Mouse (Mus musculus) forebrain, postnatal 0 days (tissue): Measurements from ENCODE around the gene 2900026A02Rik. TPM values are rescaled to one million over a fixed set of nuclear protein-coding genes. Genes with fewer than 3 reads are reported as not detected.
A peak's percentile ranks its signal among the peaks of the same experiment; 100 is the strongest.

Experiments
- ATAC-seq: fragments of 200-750 bp; cut with Nextera tagmentation; 2 replicates; pipeline ENCODE4 v1.8.0; 2017; ENCODE audit warnings: mild to moderate bottlenecking, moderate library complexity
- DNase-seq: peaks from one replicate; pipeline ENCODE4 v3.0.0-alpha.2; 2015
- H3K27ac ChIP-seq: fragments of 300-500 bp; sonication (generic); 2 replicates; pipeline ENCODE4 v1.5.1; 2014; ENCODE audit warnings: low read depth, mild to moderate bottlenecking, antibody characterized with exemption, low read length, moderate library complexity, mixed read lengths
- H3K27me3 ChIP-seq: fragments of 300-500 bp; sonication (generic); 2 replicates; pipeline ENCODE4 v1.6.1; 2014; ENCODE audit warnings: mild to moderate bottlenecking, low read length, mixed read lengths; ENCODE audit not compliant: insufficient read depth
- H3K36me3 ChIP-seq: fragments of 300-500 bp; sonication (generic); 2 replicates; pipeline ENCODE4 v1.6.1; 2014; ENCODE audit warnings: mild to moderate bottlenecking, moderate library complexity; ENCODE audit not compliant: insufficient read depth
- H3K4me1 ChIP-seq: fragments of 300-500 bp; sonication (generic); 2 replicates; pipeline ENCODE4 v1.6.1; 2014; ENCODE audit warnings: antibody characterized with exemption; ENCODE audit not compliant: insufficient read depth
- H3K4me2 ChIP-seq: fragments of 300-500 bp; sonication (generic); 2 replicates; pipeline ENCODE4 v1.6.1; 2014; ENCODE audit warnings: low read depth, mild to moderate bottlenecking, moderate library complexity
- H3K4me3 ChIP-seq: fragments of 300-500 bp; sonication (generic); 2 replicates; pipeline ENCODE4 v1.5.1; 2014; ENCODE audit warnings: low read depth, low read length, mixed read lengths
- H3K9ac ChIP-seq: fragments of 300-500 bp; sonication (generic); 2 replicates; pipeline ENCODE4 v1.6.1; 2014; ENCODE audit warnings: mild to moderate bottlenecking
- H3K9me3 ChIP-seq: fragments of 300-500 bp; sonication (generic); 2 replicates; pipeline ENCODE4 v1.6.1; 2016; ENCODE audit warnings: low read length
- CTCF ChIP-seq: sonication (generic); IDR thresholded peaks from 2 replicates; pipeline ENCODE4 v1.5.1; 2016; ENCODE audit warnings: antibody characterized with exemption, control low read depth, low read depth
- WGBS: fragments of 180-500 bp; shearing (Covaris S2); extraction: QIAGEN DNeasy Blood & Tissue Kit; methylation state at CpG from one replicate; pipeline ENCODE4 v1.1.7; 2014; 5-methylcytosine and 5-hydroxymethylcytosine counted together
- polyA plus RNA-seq: library from polyadenylated mRNA; unstranded; fragments of >200 nt; fragmentation: Nextera tagmentation; extraction: Ambion mirVana; gene quantifications from 2 replicates; pipeline ENCODE4 v1.2.1, GENCODE M21; 2015
- total RNA-seq: library from RNA; depleted of rRNA; stranded (reverse); fragments of >200 nt; gene quantifications from 2 replicates; pipeline ENCODE4 v1.2.3, GENCODE M21; 2014

2900026A02Rik gene
- total and polyA plus RNA-seq, 2 experiments from 2014 or later = 3.3 to 10.9 TPM

DNA sequence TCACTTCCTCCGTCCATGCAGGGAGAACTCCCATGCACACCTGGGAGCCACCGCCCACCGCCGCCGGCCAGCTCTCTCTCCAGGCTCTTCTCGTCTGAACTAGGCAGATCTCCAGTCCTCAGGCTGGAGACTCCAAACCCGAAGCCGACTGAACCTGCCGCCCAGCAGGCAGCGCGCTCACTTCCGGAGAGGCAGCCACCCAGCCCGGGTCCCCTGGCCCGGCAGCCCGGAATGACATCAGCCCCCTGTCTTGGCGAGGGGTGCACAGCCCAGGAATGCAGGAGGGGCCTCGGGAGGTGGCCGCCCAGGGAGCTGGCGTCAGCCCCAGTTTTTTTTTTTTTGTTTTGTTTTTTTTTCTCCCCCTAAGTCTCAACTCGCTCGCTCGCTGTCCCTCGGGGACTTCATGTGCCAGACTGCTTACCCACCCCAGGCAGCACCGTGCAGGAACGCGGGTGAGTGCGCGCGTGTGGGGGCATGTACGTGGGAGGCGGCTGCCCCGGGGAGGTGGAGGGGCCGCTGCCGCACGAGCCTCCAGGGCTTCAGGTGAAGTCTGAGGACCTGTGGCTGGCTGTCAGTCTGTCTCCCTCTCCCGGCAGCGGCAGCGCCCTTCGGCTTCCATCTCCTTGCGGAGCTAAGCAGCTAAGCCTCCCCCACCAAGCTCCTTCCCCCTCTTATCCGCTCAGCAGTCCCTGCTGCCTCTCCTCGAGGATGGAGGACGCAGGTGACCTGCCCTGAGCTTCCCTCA is 82.5 kb downstream of the 2900026A02Rik start:
- peak overlapping the region; percentile 73 for H3K27ac ChIP-seq
- peak; percentile 76 for DNase-seq
- peaks cover 9% of the 10 kb centered on the region; the same call in 1 of the 2 replicates for H3K4me1 ChIP-seq
- peak; percentile 56 for TF ChIP-seq CTCF
- no peaks in the 10 kb centered on the region for H3K9me3 ChIP-seq
- peaks cover 4% of the 10 kb centered on the region; the same call in 1 of the 2 replicates for H3K27me3 ChIP-seq
- peak overlapping the region; percentile 69 for H3K9ac ChIP-seq
- ATAC-seq = peak; percentile 75
- WGBS = under 1% methylated on average over 38 of the region's 43 CpGs
- H3K4me3 ChIP-seq = peak overlapping the region; percentile 50
- peak overlapping the region; percentile 96 for H3K4me2 ChIP-seq
- H3K36me3 ChIP-seq = no peaks in the 10 kb centered on the region

GRCm38 (mm10) chr5:113137691-113138318 is 83.2 kb downstream of the 2900026A02Rik start:
- no peak for ATAC-seq
- H3K4me2 ChIP-seq = peak overlapping the region; percentile 96
- H3K36me3 ChIP-seq = no peaks in the 10 kb centered on the region
- DNase-seq = no peak
- H3K9me3 ChIP-seq = no peaks in the 10 kb centered on the region
- H3K9ac ChIP-seq = peak overlapping the region; percentile 69
- peak overlapping the region; percentile 50; the same call in 1 of the 2 replicates for H3K27ac ChIP-seq
- peaks cover 9% of the 10 kb centered on the region; the same call in 1 of the 2 replicates for H3K4me1 ChIP-seq
- 12% methylated on average over 36 of the region's 36 CpGs for WGBS
- no peak for TF ChIP-seq CTCF
- H3K27me3 ChIP-seq = peaks cover 4% of the 10 kb centered on the region; the same call in 1 of the 2 replicates
- peak overlapping the region; percentile 50 for H3K4me3 ChIP-seq

GRCm38 (mm10) chr5:113136951-113137487 is 84.0 kb downstream of the 2900026A02Rik start:
- H3K4me1 ChIP-seq = peaks cover 9% of the 10 kb centered on the region; the same call in 1 of the 2 replicates
- no peak overlapping the region for H3K27ac ChIP-seq
- peak overlapping the region; percentile 96 for H3K4me2 ChIP-seq
- peaks cover 4% of the 10 kb centered on the region; the same call in 1 of the 2 replicates for H3K27me3 ChIP-seq
- H3K9me3 ChIP-seq = no peaks in the 10 kb centered on the region
- peak overlapping the region; percentile 50 for H3K4me3 ChIP-seq
- no peak for DNase-seq
- no peak for TF ChIP-seq CTCF
- no peaks in the 10 kb centered on the region for H3K36me3 ChIP-seq
- no peak for ATAC-seq
- H3K9ac ChIP-seq = peak overlapping the region; percentile 69
- 63% methylated on average over 13 of the region's 13 CpGs for WGBS

DNA sequence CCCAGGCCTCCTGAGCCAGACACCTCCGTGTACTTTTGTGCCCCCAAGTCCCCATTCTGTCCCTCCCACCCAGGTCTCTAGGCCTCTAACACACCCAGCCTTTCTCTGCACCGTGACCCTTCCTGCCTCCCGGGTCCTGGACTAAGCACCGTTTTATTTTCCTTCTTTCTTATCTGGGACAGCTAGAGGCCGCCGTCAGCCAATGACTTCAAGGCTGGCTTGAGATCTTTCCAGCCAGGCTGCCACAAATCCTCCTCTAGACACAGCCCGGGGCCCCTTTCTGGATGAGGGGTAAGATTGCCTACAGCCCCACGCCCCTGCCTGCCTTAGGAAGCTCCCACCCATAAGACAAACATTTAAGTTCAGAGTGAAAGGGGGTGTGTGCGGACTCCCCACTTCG is 85.5 kb downstream of the 2900026A02Rik start:
- no peaks in the 10 kb centered on the region for H3K36me3 ChIP-seq
- no peaks in the 10 kb centered on the region for H3K9me3 ChIP-seq
- H3K27me3 ChIP-seq = peaks cover 4% of the 10 kb centered on the region; the same call in 1 of the 2 replicates
- peaks cover 9% of the 10 kb centered on the region; the same call in 1 of the 2 replicates for H3K4me1 ChIP-seq
- peak overlapping the region; percentile 96 for H3K4me2 ChIP-seq
- WGBS = 23% methylated on average over 10 of the region's 10 CpGs
- H3K27ac ChIP-seq = no peak overlapping the region
- TF ChIP-seq CTCF = no peak
- no peak overlapping the region for H3K9ac ChIP-seq
- no peak overlapping the region for H3K4me3 ChIP-seq
- no peak for DNase-seq
- no peak for ATAC-seq

DNA sequence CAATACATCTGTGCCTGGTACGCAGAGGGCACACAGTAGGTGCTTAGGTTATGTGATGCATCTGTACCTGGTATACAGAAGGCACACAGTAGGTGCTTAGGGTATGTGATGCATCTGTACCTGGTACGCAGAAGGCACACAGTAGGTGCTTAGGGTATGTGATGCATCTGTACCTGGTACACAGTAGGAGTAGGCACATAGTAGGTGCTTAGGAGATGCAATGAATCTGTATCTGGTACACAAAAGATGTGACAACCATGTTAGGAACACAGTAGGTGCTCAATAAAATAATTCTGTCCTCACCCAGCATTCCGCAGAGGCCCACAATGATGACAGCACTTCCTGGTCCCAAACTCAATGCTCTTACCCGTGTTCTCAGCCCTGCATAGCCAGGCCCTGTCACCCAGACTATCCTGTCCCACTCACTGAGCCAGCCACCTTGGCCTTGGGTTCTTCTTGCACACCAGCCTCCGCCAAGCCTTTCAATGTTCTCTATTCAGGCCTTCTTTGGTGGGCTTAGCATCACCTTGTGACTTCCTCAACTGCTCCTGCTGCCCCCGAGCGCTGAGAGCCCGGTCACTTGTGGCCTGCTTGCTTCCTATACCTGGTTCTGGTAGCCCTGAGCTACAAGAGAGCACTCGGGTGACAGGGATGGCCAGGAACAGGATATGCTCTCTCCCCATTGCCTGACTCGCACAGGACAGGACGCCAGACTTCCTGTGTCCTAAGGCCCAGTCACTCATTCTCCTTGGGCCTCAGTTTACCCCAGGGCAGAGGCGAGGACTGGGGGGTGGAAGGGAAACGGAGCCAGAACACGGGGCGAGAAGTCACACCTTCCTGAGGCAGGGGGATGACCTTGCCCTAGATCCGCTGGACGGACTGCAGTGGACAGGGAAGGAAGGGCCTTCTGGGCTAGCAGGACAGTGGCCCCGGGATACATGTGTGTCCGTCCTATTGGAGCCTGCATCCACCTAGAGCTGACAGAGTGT is 87.0 kb downstream of the 2900026A02Rik start:
- DNase-seq = no peak
- H3K9me3 ChIP-seq = no peaks in the 10 kb centered on the region
- ATAC-seq = no peak
- peaks cover 4% of the 10 kb centered on the region; the same call in 1 of the 2 replicates for H3K27me3 ChIP-seq
- no peak for TF ChIP-seq CTCF
- H3K4me3 ChIP-seq = no peak overlapping the region
- H3K36me3 ChIP-seq = no peaks in the 10 kb centered on the region
- WGBS = 87% methylated on average over 19 of the region's 19 CpGs
- H3K4me2 ChIP-seq = no peak overlapping the region
- no peak overlapping the region for H3K27ac ChIP-seq
- no peak overlapping the region for H3K9ac ChIP-seq
- H3K4me1 ChIP-seq = peaks cover 6% of the 10 kb centered on the region; the same call in 1 of the 2 replicates

- ATAC-seq = peak; percentile 48
Measured at GRCm38 (mm10) chr5:113133080-113133491, 88.0 kb downstream of the 2900026A02Rik start.

More at GRCm38 (mm10) chr5:113133080-113133491, 88.0 kb downstream of the 2900026A02Rik start:
- Histone ChIP-seq H3K27me3 (peaks cover 4% of the 10 kb centered on the region; the same call in 1 of the 2 replicates), H3K36me3 (no peaks in the 10 kb centered on the region), H3K9me3 (no peaks in the 10 kb centered on the region), H3K4me1 (0 out of 2 replicates have a peak, but pooled peaks cover 3% of the 10 kb centered on the region), H3K4me2 (no peak overlapping the region), H3K27ac (peak overlapping the region; percentile 29), H3K9ac (0 out of 2 replicates have a peak overlapping the region, but pooled peaks have one; percentile 1), H3K4me3 (no peak overlapping the region)
- TF ChIP-seq CTCF = no peak
- no peak for DNase-seq
- 10% methylated on average over 9 of the region's 9 CpGs for WGBS
